Mouse (Mus musculus) G1E (cell line): Measurements from ENCODE around the gene Rasal1.

Experiments used
- CTCF ChIP-seq: IDR thresholded peaks from 2 replicates; pipeline ENCODE4 v1.5.1; 2012; ENCODE audit warnings: low read depth, low read length, inconsistent platforms, mixed read lengths
- GATA1 ChIP-seq: IDR thresholded peaks from 2 replicates; pipeline ENCODE4 v1.6.1; 2012; ENCODE audit warnings: borderline replicate concordance, low read length, inconsistent platforms, mixed read lengths

DNA sequence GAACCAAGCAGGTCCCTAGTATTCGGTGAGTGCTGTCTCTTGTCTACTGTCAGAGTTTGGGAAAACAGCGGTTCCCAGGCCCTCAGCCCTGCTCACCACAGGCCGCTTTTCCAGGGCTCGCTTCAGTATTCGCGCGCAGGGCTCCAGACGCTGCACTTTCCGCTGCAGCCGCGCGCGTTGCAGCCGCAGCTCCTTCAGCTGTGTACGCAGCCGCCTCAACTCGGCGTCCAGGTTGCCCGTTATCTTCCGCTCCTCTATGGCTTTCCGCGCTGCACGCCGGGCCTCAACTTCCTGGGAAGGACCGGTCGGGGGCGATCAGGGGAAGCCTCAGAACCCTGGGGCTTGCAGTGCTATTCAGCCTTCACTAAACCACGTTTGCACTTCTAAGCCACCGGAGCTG lies 17.5 kb upstream of the Rasal1 start:
- TF ChIP-seq CTCF = no peak
- no peak for TF ChIP-seq GATA1
